Mouse (Mus musculus) frontal cortex, postnatal 10 days (tissue): ENCODE measurements around the gene Ott.
"Not testable (repeated sequence)": the region's sequence is repeated elsewhere in the genome, so short reads cannot be mapped to it uniquely, and the experiment has no call there.

Source experiments
- DNase-seq, 2 experiments: peaks; one replicate each; pipeline ENCODE4 v3.0.0; 2022; ENCODE audit warnings: low spot score in 2 of 2, mixed read lengths in 1 of 2

Ott gene

GRCm38 (mm10) chrX:149073982-149074381, at the start of gene Ott:
Gene Ott, plus strand, starts transcription at chrX:149074282.
- not testable (repeated sequence) for DNase-seq
